Mouse (Mus musculus): Measurements from ENCODE around the gene Nppb. TPM values are rescaled to one million over a fixed set of nuclear protein-coding genes. Genes with fewer than 3 reads are reported as not detected.

The Nppb gene
- polyA plus RNA-seq, 1 experiment from 2014 or later: 1.6 TPM

- ATAC-seq (ENCODE audit: borderline replicate concordance, extremely low read depth, low FRiP score, low TSS enrichment): no peak
- Histone ChIP-seq H3K9me3 (no peaks in the 10 kb centered on the region), H3K36me3 (peaks cover 46% of the 10 kb centered on the region), H3K4me2 (no peak overlapping the region), H3K4me3 (no peak overlapping the region), H3K27me3 (no peaks in the 10 kb centered on the region), H3K9ac (no peak overlapping the region), H3K4me1 (peaks cover 10% of the 10 kb centered on the region), H3K27ac (no peak overlapping the region)
- 47% methylated on average over 2 of the region's 2 CpGs for WGBS
These were observed 38.1 kb upstream of the Nppb start for GRCm38 (mm10) chr4:147947511-147947910.

GRCm38 (mm10) chr4:147953590-147953989 lies 32.0 kb upstream of the Nppb start:
- Histone ChIP-seq H3K9me3 (no peaks in the 10 kb centered on the region), H3K4me3 (no peak overlapping the region), H3K36me3 (peaks cover 7% of the 10 kb centered on the region), H3K4me2 (no peak overlapping the region), H3K4me1 (no peaks in the 10 kb centered on the region), H3K9ac (no peak overlapping the region), H3K27me3 (no peaks in the 10 kb centered on the region), H3K27ac (no peak overlapping the region)
- whole genome bisulfite sequencing: 9% methylated on average over 4 of the region's 4 CpGs
- ATAC-seq (ENCODE audit: borderline replicate concordance, extremely low read depth, low FRiP score, low TSS enrichment): no peak

- no peak for ATAC-seq (ENCODE audit: borderline replicate concordance, extremely low read depth, low FRiP score, low TSS enrichment)
These were observed 28.4 kb upstream of the Nppb start for GRCm38 (mm10) chr4:147957141-147957540.

GRCm38 (mm10) chr4:147959881-147960831 lies 25.4 kb upstream of the Nppb start:
- 37% methylated on average over 6 of the region's 6 CpGs for WGBS
- H3K9me3 ChIP-seq: no peaks in the 10 kb centered on the region
- H3K9ac ChIP-seq: no peak overlapping the region
- H3K27me3 ChIP-seq: no peaks in the 10 kb centered on the region
- no peaks in the 10 kb centered on the region for H3K4me1 ChIP-seq
- no peak overlapping the region for H3K27ac ChIP-seq
- H3K4me3 ChIP-seq: no peak overlapping the region
- no peak for ATAC-seq (ENCODE audit: borderline replicate concordance, extremely low read depth, low FRiP score, low TSS enrichment)
- H3K4me2 ChIP-seq: no peak overlapping the region
- no peaks in the 10 kb centered on the region for H3K36me3 ChIP-seq

More at GRCm38 (mm10) chr4:147957141-147957540, 28.4 kb upstream of the Nppb start:
- WGBS: 44% methylated on average over 11 of the region's 11 CpGs
- Histone ChIP-seq H3K27me3 (no peaks in the 10 kb centered on the region), H3K9me3 (no peaks in the 10 kb centered on the region), H3K4me2 (no peak overlapping the region), H3K4me3 (no peak overlapping the region), H3K4me1 (no peaks in the 10 kb centered on the region), H3K9ac (no peak overlapping the region), H3K36me3 (no peaks in the 10 kb centered on the region), H3K27ac (no peak overlapping the region)

- Histone ChIP-seq H3K36me3 (no peaks in the 10 kb centered on the region), H3K9me3 (no peaks in the 10 kb centered on the region), H3K4me2 (no peak overlapping the region), H3K4me1 (no peaks in the 10 kb centered on the region), H3K9ac (no peak overlapping the region), H3K4me3 (no peak overlapping the region), H3K27me3 (no peaks in the 10 kb centered on the region), H3K27ac (no peak overlapping the region)
- WGBS: 41% methylated on average over 6 of the region's 6 CpGs
- ATAC-seq (ENCODE audit: borderline replicate concordance, extremely low read depth, low FRiP score, low TSS enrichment): no peak
These were observed 22.8 kb upstream of the Nppb start for GRCm38 (mm10) chr4:147962781-147963180.

GRCm38 (mm10) chr4:147963623-147964022 lies 22.0 kb upstream of the Nppb start:
- no peaks in the 10 kb centered on the region for H3K4me1 ChIP-seq
- no peak for ATAC-seq (ENCODE audit: borderline replicate concordance, extremely low read depth, low FRiP score, low TSS enrichment)
- no peaks in the 10 kb centered on the region for H3K27me3 ChIP-seq
- H3K4me3 ChIP-seq: no peak overlapping the region
- H3K27ac ChIP-seq: no peak overlapping the region
- no peaks in the 10 kb centered on the region for H3K36me3 ChIP-seq
- H3K4me2 ChIP-seq: no peak overlapping the region
- H3K9ac ChIP-seq: no peak overlapping the region
- 83% methylated on average over 15 of the region's 15 CpGs for WGBS
- no peaks in the 10 kb centered on the region for H3K9me3 ChIP-seq

GRCm38 (mm10) chr4:147965712-147966111 lies 19.9 kb upstream of the Nppb start:
- Histone ChIP-seq H3K4me1 (no peaks in the 10 kb centered on the region), H3K27me3 (no peaks in the 10 kb centered on the region), H3K4me3 (no peak overlapping the region), H3K9me3 (no peaks in the 10 kb centered on the region), H3K27ac (no peak overlapping the region), H3K4me2 (no peak overlapping the region), H3K9ac (no peak overlapping the region), H3K36me3 (no peaks in the 10 kb centered on the region)
- ATAC-seq (ENCODE audit: borderline replicate concordance, extremely low read depth, low FRiP score, low TSS enrichment): no peak
- WGBS: 39% methylated on average over 7 of the region's 7 CpGs

- Histone ChIP-seq H3K9me3 (no peaks in the 10 kb centered on the region), H3K36me3 (no peaks in the 10 kb centered on the region), H3K4me3 (no peak overlapping the region), H3K9ac (no peak overlapping the region), H3K27ac (no peak overlapping the region), H3K4me1 (no peaks in the 10 kb centered on the region), H3K4me2 (no peak overlapping the region), H3K27me3 (no peaks in the 10 kb centered on the region)
- WGBS: 63% methylated on average over 2 of the region's 2 CpGs
- ATAC-seq (ENCODE audit: borderline replicate concordance, extremely low read depth, low FRiP score, low TSS enrichment): no peak
These were observed 16.8 kb upstream of the Nppb start for GRCm38 (mm10) chr4:147968816-147969215.

GRCm38 (mm10) chr4:147969337-147969736 lies 16.3 kb upstream of the Nppb start:
- Histone ChIP-seq H3K9ac (no peak overlapping the region), H3K27ac (no peak overlapping the region), H3K4me2 (no peak overlapping the region), H3K4me1 (no peaks in the 10 kb centered on the region), H3K27me3 (no peaks in the 10 kb centered on the region), H3K36me3 (no peaks in the 10 kb centered on the region), H3K9me3 (no peaks in the 10 kb centered on the region), H3K4me3 (no peak overlapping the region)
- WGBS: 21% methylated on average over 8 of the region's 9 CpGs
- ATAC-seq (ENCODE audit: borderline replicate concordance, extremely low read depth, low FRiP score, low TSS enrichment): no peak

GRCm38 (mm10) chr4:147976237-147976636 lies 9.4 kb upstream of the Nppb start:
- Histone ChIP-seq H3K27me3 (no peaks in the 10 kb centered on the region), H3K9ac (no peak overlapping the region), H3K4me1 (no peaks in the 10 kb centered on the region), H3K27ac (no peak overlapping the region), H3K4me2 (no peak overlapping the region), H3K9me3 (no peaks in the 10 kb centered on the region), H3K4me3 (no peak overlapping the region), H3K36me3 (no peaks in the 10 kb centered on the region)
- no peak for ATAC-seq (ENCODE audit: borderline replicate concordance, extremely low read depth, low FRiP score, low TSS enrichment)
- 68% methylated on average over 3 of the region's 3 CpGs for WGBS

GRCm38 (mm10) chr4:147977726-147978125 lies 7.9 kb upstream of the Nppb start:
- ATAC-seq (ENCODE audit: borderline replicate concordance, extremely low read depth, low FRiP score, low TSS enrichment): no peak
- Histone ChIP-seq H3K4me2 (no peak overlapping the region), H3K9ac (no peak overlapping the region), H3K4me3 (no peak overlapping the region), H3K36me3 (no peaks in the 10 kb centered on the region), H3K9me3 (no peaks in the 10 kb centered on the region), H3K27me3 (no peaks in the 10 kb centered on the region), H3K4me1 (no peaks in the 10 kb centered on the region), H3K27ac (no peak overlapping the region)
- 72% methylated on average over 4 of the region's 4 CpGs for WGBS

- WGBS: 87% methylated on average over 6 of the region's 6 CpGs
- Histone ChIP-seq H3K36me3 (no peaks in the 10 kb centered on the region), H3K4me2 (no peak overlapping the region), H3K27me3 (no peaks in the 10 kb centered on the region), H3K9ac (no peak overlapping the region), H3K27ac (no peak overlapping the region), H3K4me1 (no peaks in the 10 kb centered on the region), H3K9me3 (no peaks in the 10 kb centered on the region), H3K4me3 (no peak overlapping the region)
- no peak for ATAC-seq (ENCODE audit: borderline replicate concordance, extremely low read depth, low FRiP score, low TSS enrichment)
These were observed 7.2 kb upstream of the Nppb start for GRCm38 (mm10) chr4:147978391-147978790.
